Mouse (Mus musculus) CD8-positive naive resting alpha-beta T cell, adult 2 months (primary cell): ENCODE measurements at regions not wholly inside any gene's neighbourhood (a gene's known extent, or its start where the extent isn't known, plus 50 kb on each side); places are given as distances from the start of the nearest gene placed in this dataset.
"Not testable (repeated sequence)": the region's sequence is repeated elsewhere in the genome, so short reads cannot be mapped to it uniquely, and the experiment has no call there.

Experiments
- DNase-seq, 2 experiments: peaks; one replicate each; pipeline ENCODE4 v3.0.0; 2022; ENCODE audit warnings: low read depth in 2 of 2, low spot score in 2 of 2

GRCm38 (mm10) chr1:161728546-161729206 lies 59.6 kb downstream of the Fasl start:
- no peak for DNase-seq

- not testable (repeated sequence) for DNase-seq
Observed at GRCm38 (mm10) chr1:161727357-161727756, 60.9 kb downstream of the Fasl start.

- not testable (repeated sequence) for DNase-seq
Observed at GRCm38 (mm10) chr1:161726098-161726497, 62.2 kb downstream of the Fasl start.

GRCm38 (mm10) chr1:161719876-161720275 lies 68.4 kb downstream of the Fasl start:
- no peak for DNase-seq

- DNase-seq, result no peak
Observed at GRCm38 (mm10) chr1:161718254-161718653, 70.0 kb downstream of the Fasl start.

- DNase-seq, result peak; percentile 84 to 90
Observed at GRCm38 (mm10) chr1:161712918-161713317, 75.4 kb downstream of the Fasl start.

GRCm38 (mm10) chr1:161712283-161712682 lies 76.0 kb downstream of the Fasl start:
- DNase-seq, result no peak

- peak in 1 of 2 experiments; percentile 27 for DNase-seq
Observed at GRCm38 (mm10) chr1:161707049-161707448, 81.2 kb downstream of the Fasl start.

GRCm38 (mm10) chr1:161704961-161705360 lies 83.3 kb downstream of the Fasl start:
- DNase-seq, result peak; percentile 39 to 45

- DNase-seq, result peak; percentile 28 to 49
Observed at GRCm38 (mm10) chr1:161704527-161704926, 83.8 kb downstream of the Fasl start.

- DNase-seq, result no peak
Observed at GRCm38 (mm10) chr1:161695886-161696285, 92.4 kb downstream of the Fasl start.

GRCm38 (mm10) chr1:161693768-161694160 lies 94.5 kb downstream of the Fasl start:
- DNase-seq, result no peak

- no peak for DNase-seq
Observed at GRCm38 (mm10) chr1:161692836-161693767, 95.2 kb downstream of the Fasl start.

- no peak for DNase-seq
Observed at GRCm38 (mm10) chr1:161688946-161689345, 99.3 kb downstream of the Fasl start.

- DNase-seq, result peak; percentile 58 to 67
Observed at GRCm38 (mm10) chr1:161687548-161687947, 100.7 kb downstream of the Fasl start.

GRCm38 (mm10) chr1:161680558-161680957 lies 107.7 kb downstream of the Fasl start:
- DNase-seq, result no peak

- peak; percentile 68 to 77 for DNase-seq
Observed at GRCm38 (mm10) chr1:161670937-161671336, 117.4 kb downstream of the Fasl start.

- DNase-seq, result no peak
Observed at GRCm38 (mm10) chr1:161664321-161664720, 124.0 kb downstream of the Fasl start.

GRCm38 (mm10) chr1:161663351-161663750 lies 124.9 kb downstream of the Fasl start:
- DNase-seq, result no peak

- no peak for DNase-seq
Observed at GRCm38 (mm10) chr1:161662241-161662640, 126.1 kb downstream of the Fasl start.

GRCm38 (mm10) chr1:161657511-161657910 lies 130.8 kb downstream of the Fasl start:
- no peak for DNase-seq

GRCm38 (mm10) chr1:161649387-161649786 lies 138.9 kb downstream of the Fasl start:
- DNase-seq, result no peak
